Mouse (Mus musculus) CH12.LX (cell line): ENCODE measurements around the gene Myrfl. TPM values are rescaled to one million over a fixed set of nuclear protein-coding genes. Genes with fewer than 3 reads are reported as not detected.

Experiments
- DNase-seq: peaks from one replicate; pipeline ENCODE4 v3.0.0-alpha.2; 2013; ENCODE audit errors: extremely low read depth
- H3K27ac ChIP-seq: 2 replicates; pipeline ENCODE4 v1.5.1; 2012; ENCODE audit warnings: low read depth, mild to moderate bottlenecking, control low read depth, moderate library complexity; ENCODE audit not compliant: insufficient read depth
- H3K27me3 ChIP-seq: replicated peaks from 2 replicates; pipeline ENCODE3; 2012; ENCODE audit warnings: inconsistent platforms
- H3K36me3 ChIP-seq, 2 experiments: replicated peaks in 1 of 2; 2 replicates each; pipeline versions ENCODE3 to v1.6.1; 2012; ENCODE audit warnings: inconsistent platforms in 1 of 2, low read length in 1 of 2, mild to moderate bottlenecking in 1 of 2, mixed read lengths in 1 of 2, moderate library complexity in 1 of 2; ENCODE audit not compliant: control insufficient read depth in 1 of 2, insufficient read depth in 1 of 2
- H3K4me1 ChIP-seq, 2 experiments: 2 replicates each; pipeline ENCODE4 v1.6.1; 2012; ENCODE audit warnings: inconsistent platforms in 1 of 2, moderate library complexity in 1 of 2; ENCODE audit not compliant: insufficient read depth in 2 of 2, control insufficient read depth in 1 of 2
- H3K4me2 ChIP-seq: 2 replicates; pipeline ENCODE4 v1.6.1; 2012; ENCODE audit warnings: low read depth, mild to moderate bottlenecking, control low read depth; ENCODE audit not compliant: poor library complexity, insufficient read depth, severe bottlenecking
- H3K4me3 ChIP-seq, 3 experiments: fragments of 150-350 bp in 1 of 3; sonication (generic) in 1 of 3; replicated peaks in 1 of 3; 2 replicates each; pipeline versions ENCODE3 to v1.5.1; 2011 to 2012; ENCODE audit warnings: low read depth in 2 of 3, low read length in 2 of 3, mild to moderate bottlenecking in 2 of 3, moderate library complexity in 2 of 3, control low read depth in 1 of 3, improper control_type of control experiment in 1 of 3, inconsistent platforms in 1 of 3, mixed read lengths in 1 of 3; ENCODE audit not compliant: poor library complexity in 1 of 3
- H3K79me2 ChIP-seq: replicated peaks from 2 replicates; pipeline ENCODE4 v1.6.1; 2012; ENCODE audit warnings: mild to moderate bottlenecking, moderate library complexity; ENCODE audit not compliant: control insufficient read depth, poor library complexity, insufficient read depth, severe bottlenecking; ENCODE audit errors: extremely low read depth
- H3K9ac ChIP-seq: 2 replicates; pipeline ENCODE4 v1.6.1; 2012; ENCODE audit warnings: low read depth, mild to moderate bottlenecking, control low read depth, moderate library complexity; ENCODE audit not compliant: insufficient read depth
- H3K9me3 ChIP-seq: replicated peaks from 2 replicates; pipeline ENCODE3; 2012; ENCODE audit warnings: low read length, inconsistent platforms, mixed read lengths
- BHLHE40 ChIP-seq: IDR thresholded peaks from 2 replicates; pipeline ENCODE4 v1.6.1; 2011; ENCODE audit warnings: mild to moderate bottlenecking, low read depth, low read length, improper control_type of control experiment
- CHD1 ChIP-seq: IDR thresholded peaks from 2 replicates; pipeline ENCODE4 v1.6.1; 2012; ENCODE audit warnings: low read depth, low read length, improper control_type of control experiment, inconsistent platforms
- CTCF ChIP-seq, 2 experiments: IDR thresholded peaks in 1 of 2; conservative IDR thresholded peaks in 1 of 2; 2 replicates each; pipeline ENCODE4 v1.5.1; 2011 to 2012; ENCODE audit warnings: low read depth in 2 of 2, low read length in 2 of 2, improper control_type of control experiment in 1 of 2, inconsistent platforms in 1 of 2, mild to moderate bottlenecking in 1 of 2, moderate library complexity in 1 of 2
- E2F4 ChIP-seq: IDR thresholded peaks from 2 replicates; pipeline ENCODE4 v1.6.1; 2011; ENCODE audit warnings: low read depth, low read length, improper control_type of control experiment; ENCODE audit not compliant: insufficient replicate concordance
- HCFC1 ChIP-seq: IDR thresholded peaks from 2 replicates; pipeline ENCODE4 v1.6.1; 2012; ENCODE audit warnings: low read depth, mild to moderate bottlenecking, inconsistent platforms, low read length, improper control_type of control experiment
- JUN ChIP-seq: IDR thresholded peaks from 2 replicates; pipeline ENCODE4 v1.6.1; 2011; ENCODE audit warnings: low read depth, mild to moderate bottlenecking, low read length, improper control_type of control experiment, moderate library complexity; ENCODE audit not compliant: insufficient read depth
- MAFK ChIP-seq: IDR thresholded peaks from 2 replicates; pipeline ENCODE4 v1.6.1; 2011; ENCODE audit warnings: low read length, improper control_type of control experiment; ENCODE audit not compliant: insufficient replicate concordance
- MEF2A ChIP-seq: IDR thresholded peaks from 2 replicates; pipeline ENCODE4 v1.6.1; 2014; ENCODE audit warnings: low read depth, mild to moderate bottlenecking, inconsistent platforms, low read length, improper control_type of control experiment, borderline replicate concordance
- MXI1 ChIP-seq: IDR thresholded peaks from 2 replicates; pipeline ENCODE4 v1.6.1; 2011; ENCODE audit warnings: mild to moderate bottlenecking, low read depth, low read length, improper control_type of control experiment
- MYC ChIP-seq: IDR thresholded peaks from 2 replicates; pipeline ENCODE4 v1.6.1; 2011; ENCODE audit warnings: low read depth, mild to moderate bottlenecking, improper control_type of control experiment, low read length
- NELFE ChIP-seq: IDR thresholded peaks from 2 replicates; pipeline ENCODE4 v1.6.1; 2011; ENCODE audit warnings: low read depth, low read length, improper control_type of control experiment
- NRF1 ChIP-seq: IDR thresholded peaks from 2 replicates; pipeline ENCODE4 v1.6.1; 2014; ENCODE audit warnings: low read depth, mild to moderate bottlenecking, inconsistent platforms, low read length, improper control_type of control experiment, moderate library complexity
- PAX5 ChIP-seq: IDR thresholded peaks from 2 replicates; pipeline ENCODE4 v1.6.1; 2012; ENCODE audit warnings: low read length, inconsistent platforms, mixed read lengths
- POLR2A ChIP-seq: IDR thresholded peaks from 2 replicates; pipeline ENCODE4 v1.6.1; 2011; ENCODE audit warnings: low read depth, mild to moderate bottlenecking, improper control_type of control experiment, low read length
- POLR2AphosphoS2 ChIP-seq: IDR thresholded peaks from 2 replicates; pipeline ENCODE4 v1.6.1; 2011; ENCODE audit warnings: low read depth, low read length, improper control_type of control experiment
- SIN3A ChIP-seq: IDR thresholded peaks from 2 replicates; pipeline ENCODE4 v1.6.1; 2012; ENCODE audit warnings: low read length, improper control_type of control experiment, inconsistent platforms
- UBTF ChIP-seq: IDR thresholded peaks from 2 replicates; pipeline ENCODE4 v1.6.1; 2012; ENCODE audit warnings: low read depth, mild to moderate bottlenecking, inconsistent platforms, low read length, improper control_type of control experiment, moderate library complexity
- USF1 ChIP-seq: IDR thresholded peaks from 2 replicates; pipeline ENCODE4 v1.6.1; 2014; ENCODE audit warnings: low read depth, mild to moderate bottlenecking, inconsistent platforms, low read length, improper control_type of control experiment
- USF2 ChIP-seq: conservative IDR thresholded peaks from 2 replicates; pipeline ENCODE4 v1.6.1; 2011; ENCODE audit warnings: low read depth, low read length, improper control_type of control experiment
- ZKSCAN1 ChIP-seq: IDR thresholded peaks from 2 replicates; pipeline ENCODE4 v1.6.1; 2012; ENCODE audit warnings: low read depth, inconsistent platforms, low read length, improper control_type of control experiment, borderline replicate concordance
- ZMIZ1 ChIP-seq: IDR thresholded peaks from 2 replicates; pipeline ENCODE4 v1.6.1; 2012; ENCODE audit warnings: low read depth, mild to moderate bottlenecking, inconsistent platforms, low read length, improper control_type of control experiment
- ZNF384 ChIP-seq: IDR thresholded peaks from 2 replicates; pipeline ENCODE4 v1.6.1; 2012; ENCODE audit warnings: low read depth, low read length, improper control_type of control experiment, inconsistent platforms
- dilution Hi-C: fragments of 300-500 bp; cut with MboI; formaldehyde crosslinking; loops from 2 replicates; pipeline ENCODE4 v1.14.3; 2020; ENCODE audit warnings: low sequenced_read_pairs; ENCODE audit not compliant: extremely low pct_unique_long_range_greater_than_20kb, extremely low pct_ligation_motif_present
- in situ Hi-C: fragments of 300-500 bp; cut with MboI; formaldehyde crosslinking; loops from 3 replicates; pipeline ENCODE4 v1.14.3; 2019; ENCODE audit warnings: low sequenced_read_pairs, low pct_ligation_motif_present, low pct_unique_long_range_greater_than_20kb, mixed read lengths
- polyA plus RNA-seq: library from polyadenylated mRNA; unstranded; fragments of >175 nt; gene quantifications from 2 replicates; pipeline ENCODE4 v1.2.1, GENCODE M21; 2012; ENCODE audit warnings: low read depth; ENCODE audit not compliant: insufficient read length
- total RNA-seq, 2 experiments: library from RNA; depleted of rRNA; stranded (reverse); fragments of 300-350 nt in 1 of 2; fragments of >200 nt in 1 of 2; gene quantifications; 2 replicates each; pipeline ENCODE4 v1.2.3; 2012 to 2014

Gene Myrfl
- total and polyA plus RNA-seq, 3 experiments = not detected

DNA sequence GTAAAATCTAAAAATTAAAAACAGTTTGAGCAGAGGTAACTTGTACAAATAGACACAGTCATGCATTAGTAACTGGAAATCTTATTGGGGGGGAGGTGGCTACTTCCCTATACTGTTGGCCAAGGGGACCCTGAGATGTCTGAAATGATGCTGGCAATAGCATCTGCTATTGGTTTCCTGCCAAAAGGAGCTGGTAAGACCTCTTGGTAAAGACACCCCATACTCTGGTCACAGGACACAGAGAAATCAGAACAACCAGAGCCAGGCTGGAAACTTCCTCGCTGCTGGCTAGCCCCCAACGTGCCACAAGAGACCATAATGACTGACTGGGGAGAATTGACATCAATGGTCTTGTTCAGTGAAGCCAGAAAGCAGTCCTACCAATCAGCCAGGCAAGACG, 55.2 kb downstream of the Myrfl start:
- no peak overlapping the region for H3K4me2 ChIP-seq
- TF ChIP-seq ZKSCAN1 (no peak), POLR2AphosphoS2 (no peak), JUN (no peak), POLR2A (no peak), UBTF (no peak), NRF1 (no peak), ZMIZ1 (no peak), MYC (no peak), CTCF (conservative IDR thresholded peaks at IDR 0.05 in 1 of 2, IDR thresholded peaks at IDR 0.05 in 1 of 2; ENCODE audit: low read depth in 2 of 2, low read length in 2 of 2) (no peak), HCFC1 (no peak), CHD1 (no peak), ZNF384 (no peak), MEF2A (no peak), NELFE (no peak), SIN3A (no peak), PAX5 (no peak), USF1 (no peak), MXI1 (no peak)
- in situ Hi-C loops (loop anchor here (25.0 kb wide), 3 partner anchors 229 to 504 kb away; partner anchors contain the start of gene Kcnmb4), dilution Hi-C loops (no loop called here)
- no peak for DNase-seq
- H3K9me3 ChIP-seq = no peaks in the 10 kb centered on the region
- no peak overlapping the region for H3K4me3 ChIP-seq
- H3K79me2 ChIP-seq = no peaks in the 10 kb centered on the region
- no peaks in the 10 kb centered on the region for H3K36me3 ChIP-seq
- H3K4me1 ChIP-seq = peaks cover 0 to 3% of the 10 kb centered on the region in 2 experiments; a peak in 1 of 4 replicates
- H3K27ac ChIP-seq = no peak overlapping the region
- H3K9ac ChIP-seq = no peak overlapping the region
- H3K27me3 ChIP-seq = no peaks in the 10 kb centered on the region

DNA sequence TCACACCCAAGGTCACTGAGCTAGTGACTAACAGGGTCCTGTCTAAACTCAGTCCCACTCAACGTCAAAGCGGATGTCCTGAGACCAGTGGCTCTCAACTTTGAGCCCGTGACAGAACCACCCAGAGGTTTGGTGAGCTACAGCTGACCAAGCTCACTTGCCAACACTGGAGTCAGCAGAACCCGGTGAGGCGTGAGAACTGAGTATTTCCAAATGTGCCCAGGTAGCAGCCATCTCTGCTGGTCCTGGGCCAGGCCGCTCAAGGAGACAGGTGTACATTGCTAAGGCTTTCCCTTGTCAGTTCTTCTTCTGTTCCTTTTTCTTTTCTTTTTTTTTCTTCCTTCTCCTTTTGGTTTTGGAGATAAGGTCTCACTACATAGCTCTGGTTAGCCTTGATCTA, 66.0 kb downstream of the Myrfl start:
- Histone ChIP-seq H3K4me3 (no peak overlapping the region), H3K27me3 (peaks cover 32% of the 10 kb centered on the region), H3K9me3 (no peaks in the 10 kb centered on the region), H3K4me2 (no peak overlapping the region), H3K4me1 (peaks cover 15 to 45% of the 10 kb centered on the region in 2 experiments), H3K36me3 (no peaks in the 10 kb centered on the region), H3K79me2 (no peaks in the 10 kb centered on the region), H3K27ac (no peak overlapping the region), H3K9ac (no peak overlapping the region)
- TF ChIP-seq JUN (no peak), MAFK (no peak), E2F4 (no peak), POLR2AphosphoS2 (no peak), PAX5 (no peak), NRF1 (no peak), USF2 (no peak), BHLHE40 (no peak), MXI1 (no peak), ZNF384 (no peak)
- dilution Hi-C loops (no loop called here), in situ Hi-C loops (loop anchor here (25.0 kb wide), 3 partner anchors 218 to 493 kb away; partner anchors contain the start of gene Kcnmb4)
- DNase-seq = no peak
